Mouse (Mus musculus): ENCODE data around the gene Akap11. TPM values are rescaled to one million over a fixed set of nuclear protein-coding genes. Genes with fewer than 3 reads are reported as not detected.

Gene Akap11
- total RNA-seq, 2 experiments from 2014 or later = 37.4 to 40.8 TPM

- ATAC-seq (replicated peaks; ENCODE audit: poor library complexity) = peak; percentile 52
Observed at GRCm38 (mm10) chr14:78448807-78449406, 87.7 kb downstream of the Akap11 start.

GRCm38 (mm10) chr14:78448017-78448416 is 88.6 kb downstream of the Akap11 start:
- ATAC-seq (replicated peaks; ENCODE audit: poor library complexity) = no peak

- ATAC-seq (replicated peaks; ENCODE audit: poor library complexity) = no peak
Observed at GRCm38 (mm10) chr14:78447542-78447941, 89.1 kb downstream of the Akap11 start.

Other genes starting within 250 kb of the Akap11 start
- not detected in 2 replicates for gene Tnfsf11, start 228.8 kb downstream of the Akap11 start, total RNA-seq (2015)
- gene Tnfsf11, start 228.8 kb downstream of the Akap11 start, total RNA-seq (2017) = not detected in 2 replicates
- 1.6 and 1.7 TPM in 2 replicates for gene Dgkh, start 196.0 kb upstream of the Akap11 start, total RNA-seq (2015)
- 1.1 and 1.8 TPM in 2 replicates for gene Dgkh, start 196.0 kb upstream of the Akap11 start, total RNA-seq (2017)